Mouse (Mus musculus): ENCODE results near the gene Urod.

DNA sequence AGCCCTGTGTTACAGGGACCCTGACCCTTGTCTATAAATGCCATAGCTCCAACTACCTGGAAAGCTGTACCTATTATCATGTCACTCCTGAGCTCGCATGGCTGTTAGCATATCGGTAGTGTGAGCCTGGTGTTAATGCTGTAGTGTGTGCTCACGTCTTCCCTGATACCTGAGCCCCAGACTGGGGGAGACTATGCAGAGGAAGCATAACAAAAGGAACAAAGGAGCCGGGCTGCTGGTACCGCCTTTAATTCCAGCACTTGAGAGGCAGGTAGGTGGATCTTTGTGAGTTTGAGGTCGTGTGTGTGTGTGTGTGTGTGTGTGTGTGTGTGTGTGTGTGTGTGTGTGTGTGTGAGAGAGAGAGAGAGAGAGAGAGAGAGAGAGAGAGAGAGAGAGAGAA, 4.5 kb downstream of the Urod start:
- TF ChIP-seq POLR2A (IDR thresholded peaks at IDR 0.05; ENCODE audit: low read depth, low read length) = no peak
- TF ChIP-seq CTCF (IDR thresholded peaks at IDR 0.05; ENCODE audit: extremely low read depth, insufficient read depth, insufficient read length, insufficient replicate concordance) = no peak

All from spleen, adult 2 months (tissue).